8 mouse cellular contexts compared by ENCODE assay signal in genomic region chr10:34207503-34207850, GRCm38 (mm10). TPM values are rescaled to one million over a fixed set of nuclear protein-coding genes. Genes with fewer than 3 reads are reported as not detected.
DNase-seq lines count a peak whose midpoint lies in the region; ATAC-seq lines count a peak whose summit lies in the region.

Gene Dse, minus strand, starts transcription at chr10:34207715.

- peak within 1 kb of the TSS; percentile 90 for H3K27ac ChIP-seq in kidney, embryonic 15.5 days
- H3K27ac ChIP-seq in embryonic facial prominence, embryonic 10.5 days (replicated peaks): peak within 1 kb of the TSS; percentile 98
- peak within 1 kb of the TSS; percentile 78 for H3K27ac ChIP-seq in hindbrain, embryonic 16.5 days (ENCODE audit: low read depth, low read length)
- peak within 1 kb of the TSS; percentile 76 for H3K27ac ChIP-seq in midbrain, embryonic 12.5 days (replicated peaks)

- peak within 1 kb of the TSS; percentile 72 for H3K9ac ChIP-seq in kidney, embryonic 15.5 days
- peak within 1 kb of the TSS; percentile 96 for H3K9ac ChIP-seq in hindbrain, embryonic 16.5 days (ENCODE audit: low read depth, low read length)
- peak within 1 kb of the TSS; percentile 83 for H3K9ac ChIP-seq in midbrain, embryonic 12.5 days (replicated peaks)

- no peaks in the 10 kb centered on the region for H3K27me3 ChIP-seq in kidney, embryonic 15.5 days
- H3K27me3 ChIP-seq in embryonic facial prominence, embryonic 10.5 days (replicated peaks; ENCODE audit: low read depth, poor library complexity, severe bottlenecking): no peaks in the 10 kb centered on the region
- no peaks in the 10 kb centered on the region for H3K27me3 ChIP-seq in hindbrain, embryonic 16.5 days (replicated peaks; ENCODE audit: control insufficient read depth, insufficient read depth, low read length)
- no peaks in the 10 kb centered on the region for H3K27me3 ChIP-seq in midbrain, embryonic 12.5 days

- H3K4me3 ChIP-seq in kidney, embryonic 15.5 days (replicated peaks): peak within 1 kb of the TSS; percentile 77
- H3K4me3 ChIP-seq in embryonic facial prominence, embryonic 10.5 days: peak within 1 kb of the TSS; percentile 91
- H3K4me3 ChIP-seq in hindbrain, embryonic 16.5 days (ENCODE audit: low read length): peak within 1 kb of the TSS; percentile 90
- H3K4me3 ChIP-seq in midbrain, embryonic 12.5 days: peak within 1 kb of the TSS; percentile 80

- DNase-seq in kidney, postnatal 10 days: no peak
- peak; percentile 85 for DNase-seq in NIH3T3 (ENCODE audit: low read depth)
- no peak for DNase-seq in embryonic facial prominence, embryonic 10.5 days (ENCODE audit: low spot score)
- no peak for DNase-seq in B cell, adult 2 months

- ATAC-seq in kidney, embryonic 15.5 days (replicated peaks; ENCODE audit: low FRiP score): no peak; the same call in 1 of the 2 replicates
- ATAC-seq in hindbrain, embryonic 16.5 days: no peak
- ATAC-seq in midbrain, embryonic 12.5 days (ENCODE audit: low FRiP score, low read depth): peak; percentile 12; the same call in 1 of the 2 replicates
- no peak for ATAC-seq in megakaryocyte-erythroid progenitor cell, adult 5-6 weeks (replicated peaks; ENCODE audit: low FRiP score, low TSS enrichment, poor library complexity, severe bottlenecking)

- H3K9me3 ChIP-seq in kidney, embryonic 15.5 days (replicated peaks): no peaks in the 10 kb centered on the region
- H3K9me3 ChIP-seq in embryonic facial prominence, embryonic 10.5 days: no peaks in the 10 kb centered on the region
- no peaks in the 10 kb centered on the region for H3K9me3 ChIP-seq in hindbrain, embryonic 16.5 days (ENCODE audit: control insufficient read depth, low read length)
- no peaks in the 10 kb centered on the region for H3K9me3 ChIP-seq in midbrain, embryonic 12.5 days

- no peaks in the 10 kb centered on the region for H3K36me3 ChIP-seq in kidney, embryonic 15.5 days
- H3K36me3 ChIP-seq in embryonic facial prominence, embryonic 10.5 days (replicated peaks): peaks cover 10% of the 10 kb centered on the region; the same call in 1 of the 2 replicates
- H3K36me3 ChIP-seq in hindbrain, embryonic 16.5 days (ENCODE audit: control insufficient read depth, insufficient read depth, low read length): no peaks in the 10 kb centered on the region
- no peaks in the 10 kb centered on the region for H3K36me3 ChIP-seq in midbrain, embryonic 12.5 days

- WGBS in kidney, embryonic 15.5 days: under 1% methylated on average over 12 of the region's 14 CpGs
- WGBS in embryonic facial prominence, embryonic 10.5 days: under 1% methylated on average over 14 of the region's 14 CpGs
- WGBS in hindbrain, embryonic 16.5 days: 0% methylated on average over 14 of the region's 14 CpGs
- 0% methylated on average over 14 of the region's 14 CpGs for WGBS in midbrain, embryonic 12.5 days

- H3K4me1 ChIP-seq in kidney, embryonic 15.5 days: peaks cover 9% of the 10 kb centered on the region
- peaks cover 39% of the 10 kb centered on the region for H3K4me1 ChIP-seq in embryonic facial prominence, embryonic 10.5 days
- peaks cover 4% of the 10 kb centered on the region for H3K4me1 ChIP-seq in hindbrain, embryonic 16.5 days (ENCODE audit: control insufficient read depth, insufficient read depth, low read depth, low read length)
- peaks cover 10% of the 10 kb centered on the region; the same call in 1 of the 2 replicates for H3K4me1 ChIP-seq in midbrain, embryonic 12.5 days

- H3K4me2 ChIP-seq in kidney, embryonic 15.5 days: peak within 1 kb of the TSS; percentile 80
- peak within 1 kb of the TSS; percentile 82 for H3K4me2 ChIP-seq in hindbrain, embryonic 16.5 days (ENCODE audit: low read length)
- H3K4me2 ChIP-seq in midbrain, embryonic 12.5 days (replicated peaks): peak within 1 kb of the TSS; percentile 76

RNA-seq across cellular contexts. Expression of gene Dse, which starts in this region (rescaled TPM):
- polyA plus RNA-seq in kidney, embryonic 15.5 days (2015; fragmentation: Nextera tagmentation; extraction: Ambion mirVana): 22.2 and 23.5 TPM in 2 replicates
- 29.1 and 33.6 TPM in 2 replicates for polyA plus RNA-seq in embryonic facial prominence, embryonic 10.5 days (2016; fragmentation: Nextera tagmentation; extraction: Ambion mirVana)
- 6.1 and 9.1 TPM in 2 replicates for polyA plus RNA-seq in hindbrain, embryonic 16.5 days (2015; fragmentation: Nextera tagmentation; extraction: Ambion mirVana)
- 16.0 and 20.5 TPM in 2 replicates for polyA plus RNA-seq in midbrain, embryonic 12.5 days (2016; fragmentation: Nextera tagmentation; extraction: Ambion mirVana)
- 2.4 TPM in 1 of 2 replicates, not detected in the other for total RNA-seq in megakaryocyte-erythroid progenitor cell, adult 5-6 weeks (2014; fragmentation: Nextera tagmentation)
- total RNA-seq in megakaryocyte-erythroid progenitor cell, adult 5-6 weeks (2017): 3.9 TPM in 1 of 2 replicates, not detected in the other
